Mouse (Mus musculus) gonadal fat pad, adult 2 months (tissue): ENCODE data around the gene B4galt1. TPM values are rescaled to one million over a fixed set of nuclear protein-coding genes. Genes with fewer than 3 reads are reported as not detected.

Experiments
- DNase-seq: peaks from one replicate; pipeline ENCODE4 v3.0.0-alpha.2; 2012; ENCODE audit warnings: low read depth
- polyA plus RNA-seq: library from polyadenylated mRNA; depleted of rRNA; stranded (reverse); fragments of >200 nt; gene quantifications from 2 replicates; pipeline ENCODE4 v1.2.3, GENCODE M21; 2012

B4galt1 gene
- polyA plus RNA-seq, 1 experiment = 38.1 TPM

GRCm38 (mm10) chr4:40872129-40872528 is 18.3 kb upstream of the B4galt1 start:
- no peak for DNase-seq

GRCm38 (mm10) chr4:40870206-40870605 is 16.4 kb upstream of the B4galt1 start:
- DNase-seq = no peak

DNA sequence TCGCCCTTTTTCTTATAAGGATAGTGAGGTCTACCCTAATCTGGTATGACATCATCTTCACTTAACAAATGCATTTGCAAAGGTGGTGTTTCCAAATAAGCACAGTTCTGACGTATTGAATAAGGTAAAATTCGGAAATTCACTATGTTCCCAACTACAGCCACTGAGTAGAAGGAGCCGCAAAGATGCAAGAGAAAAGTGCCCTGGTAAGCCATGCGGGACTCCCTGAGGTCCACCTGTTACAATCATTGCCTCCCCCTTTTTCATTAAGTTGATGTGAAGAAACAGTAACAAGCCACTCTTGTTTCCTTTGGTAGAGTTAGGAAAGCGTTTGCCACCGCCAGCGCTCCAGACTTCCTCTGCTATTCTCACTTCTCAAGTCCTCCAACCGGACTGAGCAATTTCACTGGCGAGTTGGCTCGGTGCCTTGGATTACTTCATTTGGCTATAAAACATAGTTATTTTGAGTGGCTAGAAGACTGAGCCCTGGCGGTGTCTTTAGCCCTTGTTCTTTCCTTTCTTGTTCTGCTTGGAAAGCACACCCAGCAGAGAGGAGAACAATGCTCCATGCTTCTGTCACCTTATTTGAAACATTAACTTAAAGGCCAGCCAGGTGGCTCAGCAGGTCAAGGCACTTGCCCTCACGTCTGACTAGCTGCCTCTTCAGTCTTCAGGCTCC is 14.9 kb upstream of the B4galt1 start:
- no peak for DNase-seq

- DNase-seq = no peak
Observed at GRCm38 (mm10) chr4:40864361-40864760, 10.6 kb upstream of the B4galt1 start.

GRCm38 (mm10) chr4:40863340-40863739 is 9.5 kb upstream of the B4galt1 start:
- no peak for DNase-seq

DNA sequence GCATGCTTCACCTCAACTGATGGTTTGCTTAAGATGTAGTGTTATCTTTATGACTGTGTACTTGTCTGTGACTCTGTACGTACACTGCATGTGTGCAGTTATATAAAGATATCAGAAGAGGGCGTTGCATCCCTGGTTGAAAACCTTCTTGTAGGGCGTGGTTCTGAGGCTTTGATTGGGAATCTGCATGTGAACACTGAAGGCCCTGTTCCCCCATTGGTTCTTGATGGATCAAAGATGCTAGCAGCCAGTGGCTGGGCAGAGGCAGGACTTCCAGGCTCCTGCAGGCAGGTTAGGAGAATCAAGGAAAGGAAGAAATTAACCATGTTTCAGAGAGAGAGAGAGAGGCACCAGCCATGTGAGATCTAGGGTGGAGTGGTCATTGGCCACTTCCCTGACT is 7.3 kb upstream of the B4galt1 start:
- DNase-seq = no peak

DNA sequence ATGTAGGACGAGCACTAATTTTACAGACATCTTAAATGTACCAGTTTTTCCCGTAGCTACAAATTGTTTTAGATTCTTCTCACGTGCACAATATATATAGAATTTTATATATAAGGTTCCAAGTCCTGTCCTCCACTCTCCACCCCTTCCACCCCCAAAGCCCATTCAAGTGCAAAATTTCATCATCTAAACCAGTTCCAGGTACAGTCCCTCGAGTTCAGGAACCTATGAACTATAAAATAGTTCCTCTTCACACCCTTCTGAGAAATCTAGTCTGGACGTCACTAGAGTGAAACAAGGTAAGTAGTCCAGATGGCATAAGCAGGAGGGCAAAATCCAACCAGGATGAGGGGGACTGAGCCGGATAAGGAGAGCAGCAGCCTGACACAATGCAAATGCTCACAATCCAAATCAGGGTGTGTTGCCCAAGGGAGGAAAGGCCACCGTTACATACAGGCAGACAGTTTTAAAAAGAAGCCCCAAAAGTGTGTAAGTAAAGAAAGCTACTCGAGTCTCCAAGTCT is 4.1 kb upstream of the B4galt1 start:
- no peak for DNase-seq

- no peak for DNase-seq
Observed at GRCm38 (mm10) chr4:40856571-40856970, 2.8 kb upstream of the B4galt1 start.

DNA sequence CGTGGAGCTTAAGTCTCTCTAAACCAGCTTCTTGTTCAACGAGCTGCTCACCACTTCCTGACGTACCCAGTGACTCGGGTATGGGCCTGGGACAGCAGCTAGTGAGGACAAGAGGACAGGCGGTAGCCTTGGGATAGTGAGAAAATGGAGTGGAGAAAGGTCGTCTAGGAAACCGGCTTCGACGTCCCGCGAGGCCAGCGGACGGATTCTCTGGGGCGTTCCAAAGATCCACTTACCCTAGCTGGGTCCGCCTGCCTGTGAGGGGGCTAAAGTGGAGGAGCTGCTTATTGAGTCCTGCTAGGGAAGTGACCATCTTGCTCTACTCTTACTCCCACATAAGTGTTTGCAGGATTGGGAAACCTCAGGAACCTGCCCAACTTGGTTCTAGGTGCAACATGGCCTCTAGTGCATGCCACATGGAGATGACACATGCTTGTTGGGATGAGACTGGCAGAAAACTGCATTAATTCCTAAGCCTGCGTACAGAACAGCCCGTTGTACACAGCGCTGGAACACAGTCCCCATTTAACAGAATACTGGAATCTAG is 655 bp upstream of the B4galt1 start:
- DNase-seq = no peak

- no peak for DNase-seq
Observed at GRCm38 (mm10) chr4:40852861-40853564, 792 bp downstream of the B4galt1 start.

DNA sequence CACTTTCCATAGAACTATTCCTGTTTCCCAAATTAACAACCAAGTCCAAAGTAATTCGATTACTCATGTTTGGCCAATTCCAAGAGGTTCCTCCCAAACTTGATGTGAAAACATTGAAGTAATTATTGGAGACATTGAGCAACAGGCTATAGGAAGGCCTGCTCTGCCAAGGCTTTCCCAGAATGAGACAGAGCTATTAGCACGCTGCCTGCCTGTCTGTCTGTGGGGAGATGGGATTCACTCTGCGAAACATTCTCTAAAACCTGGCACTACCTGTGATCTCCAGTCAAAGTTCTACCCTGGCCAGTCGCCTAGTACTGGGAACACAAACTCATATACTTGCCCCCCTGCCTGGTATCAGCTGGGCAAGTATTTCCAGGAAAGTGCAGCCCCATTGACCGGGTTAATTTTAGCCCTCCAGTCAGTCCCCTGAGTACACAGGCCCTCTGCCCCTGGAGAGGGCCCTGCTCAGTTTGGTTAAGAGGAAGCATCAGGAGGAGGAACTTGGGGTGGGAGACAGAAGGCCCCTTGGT is 1.5 kb downstream of the B4galt1 start:
- no peak for DNase-seq

- no peak for DNase-seq
Observed at GRCm38 (mm10) chr4:40851763-40852248, 2.0 kb downstream of the B4galt1 start.

DNA sequence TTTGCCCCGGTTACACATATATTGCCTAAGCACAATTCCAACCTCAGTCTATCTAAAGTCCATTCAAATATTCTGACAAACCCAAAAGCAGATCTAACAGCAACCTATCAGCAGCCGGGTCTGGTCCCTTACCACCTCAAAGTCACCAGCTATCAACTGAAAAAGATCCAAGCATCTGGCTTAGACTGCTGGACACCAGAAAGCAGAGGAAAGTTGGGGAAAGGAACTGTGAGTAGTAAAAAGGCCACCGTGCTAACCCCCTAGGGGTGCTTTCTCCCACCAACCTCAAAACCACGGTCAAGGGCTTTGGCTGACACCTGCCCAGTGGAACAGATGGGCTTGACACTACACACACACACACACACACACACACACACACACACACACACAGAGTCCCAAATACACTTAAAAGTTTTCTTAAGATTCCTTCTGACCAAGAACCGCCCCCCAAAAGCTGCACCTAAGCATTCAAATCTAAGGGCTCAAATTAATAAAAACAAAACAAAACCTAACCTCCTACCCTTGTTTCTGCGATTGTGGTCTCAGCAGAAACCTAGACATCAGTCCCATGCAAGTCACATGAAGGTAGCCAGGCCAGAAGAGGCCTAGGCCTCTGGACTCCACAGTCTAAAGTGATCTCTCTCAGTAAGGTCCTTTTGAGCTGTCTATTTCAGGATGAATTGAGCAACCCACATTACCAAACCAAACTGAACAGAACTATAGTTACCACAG is 2.6 kb downstream of the B4galt1 start:
- no peak for DNase-seq

DNA sequence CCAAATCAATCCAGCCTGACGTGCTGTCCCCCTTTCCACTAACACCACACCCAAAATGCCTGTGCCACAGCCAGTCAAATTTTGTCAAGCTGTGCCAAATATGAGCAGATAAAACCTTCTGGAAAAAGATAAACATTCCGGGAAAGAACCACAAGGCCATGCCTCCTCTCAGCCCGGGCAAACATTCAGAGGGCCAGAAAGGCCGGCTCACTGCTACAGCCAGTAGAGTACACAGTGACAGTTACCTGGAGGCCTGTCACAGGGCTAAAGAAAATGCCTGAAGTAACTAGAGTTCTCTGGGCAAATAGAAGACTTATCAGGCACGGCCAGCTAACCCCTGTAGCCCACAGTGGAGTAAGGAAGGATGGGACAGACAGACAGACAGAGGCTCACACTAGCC is 3.2 kb downstream of the B4galt1 start:
- DNase-seq = no peak

GRCm38 (mm10) chr4:40849518-40849917 is 4.3 kb downstream of the B4galt1 start:
- DNase-seq = no peak

DNA sequence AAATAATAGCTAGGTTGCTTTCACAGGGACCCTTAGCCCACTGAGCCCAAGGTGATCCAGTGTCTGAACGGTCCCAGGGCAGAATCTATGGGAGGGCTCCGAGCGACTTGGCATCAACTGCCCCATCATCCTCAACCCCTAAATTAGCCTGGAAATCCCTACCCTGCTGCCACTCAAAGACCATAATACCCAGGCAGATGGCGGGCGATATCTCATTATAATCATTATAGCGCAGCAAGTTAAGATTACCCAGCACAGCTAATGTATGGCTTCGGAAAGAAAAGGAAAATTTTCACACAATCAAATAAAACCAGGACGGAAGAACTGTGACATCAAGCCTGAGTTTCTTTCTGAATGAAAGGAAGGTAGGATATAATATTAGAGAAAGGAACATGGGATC is 5.6 kb downstream of the B4galt1 start:
- no peak for DNase-seq

GRCm38 (mm10) chr4:40847160-40847559 is 6.6 kb downstream of the B4galt1 start:
- no peak for DNase-seq

DNA sequence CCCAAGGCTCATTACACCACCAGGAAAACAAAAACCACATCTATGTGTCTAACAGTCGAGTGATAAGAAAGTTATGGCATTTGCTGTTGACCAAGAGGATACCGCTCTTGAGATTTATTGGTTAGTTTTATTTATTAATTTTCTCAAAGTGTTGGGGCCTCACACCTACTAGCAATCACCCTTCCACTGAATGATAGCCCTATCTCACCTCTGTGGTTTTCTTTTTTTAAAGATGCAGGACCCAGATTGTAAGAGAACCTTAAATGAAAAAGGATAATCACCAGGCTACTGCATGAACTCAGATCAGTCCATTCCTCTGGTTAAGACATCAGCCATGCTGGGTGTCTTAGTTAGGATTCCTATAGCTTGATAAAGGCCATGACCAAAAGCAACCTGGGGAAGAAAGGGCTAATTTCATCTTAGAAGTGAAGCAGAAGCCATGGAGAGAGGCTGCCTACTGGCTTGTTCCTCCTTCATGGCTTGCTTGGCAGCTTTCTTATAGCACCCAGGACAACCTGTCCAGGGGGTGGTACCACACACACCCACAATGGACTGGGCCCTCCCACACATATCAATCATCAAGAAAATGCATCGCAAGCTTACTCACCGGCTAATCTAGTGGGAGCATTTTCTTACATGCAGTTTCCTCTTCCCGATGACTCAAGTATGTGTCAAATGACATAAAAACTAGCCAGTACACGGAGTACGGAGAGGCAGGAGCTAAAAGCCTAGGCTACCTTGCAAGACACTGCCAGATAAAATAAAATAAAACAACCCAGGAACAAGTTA is 7.5 kb downstream of the B4galt1 start:
- no peak for DNase-seq

DNA sequence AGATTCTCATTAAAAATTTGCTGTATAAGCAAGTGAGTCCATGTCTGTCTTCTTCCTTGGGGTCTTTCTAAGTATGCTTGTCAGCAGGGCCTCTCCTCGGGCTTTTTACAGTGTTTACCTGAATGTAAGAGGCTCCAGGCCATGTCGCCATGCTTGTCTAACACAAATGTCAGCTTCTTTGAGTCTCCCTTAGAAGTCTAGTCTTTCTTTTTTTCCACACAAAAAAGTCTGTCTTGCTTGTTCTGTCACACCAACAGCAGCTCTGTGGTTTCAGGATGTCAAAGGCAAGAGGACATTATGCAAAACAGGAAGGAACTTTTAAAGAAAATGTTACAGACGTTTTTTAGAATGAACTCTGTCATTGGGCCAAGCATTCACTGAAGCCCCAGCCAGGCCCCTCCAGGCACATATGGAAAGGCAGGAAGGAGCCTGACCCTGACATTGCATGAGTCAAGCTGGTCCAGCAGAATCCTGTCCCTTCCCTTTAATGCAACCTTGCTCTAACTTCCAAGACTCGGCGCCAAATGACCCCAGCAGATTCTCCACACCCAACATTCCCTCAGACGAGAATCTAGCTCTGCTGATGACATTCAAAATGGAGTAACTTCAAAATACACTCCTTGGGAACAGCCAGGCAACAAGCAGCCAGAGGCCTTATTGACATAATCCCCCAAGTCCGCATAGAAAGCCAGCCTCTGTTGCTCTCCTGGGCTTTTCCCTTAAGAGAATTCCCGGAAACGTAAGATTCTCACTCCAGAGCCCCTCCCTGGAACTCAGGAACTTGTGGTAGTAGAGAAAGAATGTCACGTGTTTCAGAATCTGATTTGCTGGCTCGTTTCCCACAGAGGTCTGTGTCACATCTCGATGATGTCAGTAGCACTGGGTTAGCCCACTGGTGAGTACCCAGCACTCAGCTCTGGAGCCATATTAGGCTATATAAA is 8.7 kb downstream of the B4galt1 start:
- DNase-seq = no peak

GRCm38 (mm10) chr4:40844251-40844721 is 9.5 kb downstream of the B4galt1 start:
- DNase-seq = no peak
